Mouse (Mus musculus) lung, postnatal 0 days (tissue): Measurements from ENCODE around the gene Ergic1. TPM values are rescaled to one million over a fixed set of nuclear protein-coding genes. Genes with fewer than 3 reads are reported as not detected.

ENCODE experiments used
- ATAC-seq: fragments of 200-750 bp; cut with Nextera tagmentation; 2 replicates; pipeline ENCODE4 v1.8.0; 2017; ENCODE audit warnings: moderate library complexity
- DNase-seq: peaks from one replicate; pipeline ENCODE4 v3.0.0-alpha.2; 2016; ENCODE audit warnings: low spot score
- H3K27ac ChIP-seq: fragments of 300-500 bp; sonication (generic); 2 replicates; pipeline ENCODE4 v1.5.1; 2014; ENCODE audit warnings: antibody characterized with exemption, mild to moderate bottlenecking, low read length, mixed read lengths
- H3K27me3 ChIP-seq: fragments of 300-500 bp; sonication (generic); replicated peaks from 2 replicates; pipeline ENCODE4 v1.6.1; 2014; ENCODE audit warnings: low read length, mixed read lengths; ENCODE audit not compliant: insufficient read depth
- H3K36me3 ChIP-seq: fragments of 300-500 bp; sonication (generic); 2 replicates; pipeline ENCODE4 v1.6.1; 2014; ENCODE audit warnings: low read length, mixed read lengths; ENCODE audit not compliant: insufficient read depth
- H3K4me1 ChIP-seq: fragments of 300-500 bp; sonication (generic); 2 replicates; pipeline ENCODE4 v1.6.1; 2014; ENCODE audit warnings: antibody characterized with exemption, low read depth, low read length, mixed read lengths; ENCODE audit not compliant: insufficient read depth
- H3K4me2 ChIP-seq: fragments of 300-500 bp; sonication (generic); replicated peaks from 2 replicates; pipeline ENCODE4 v1.6.1; 2014; ENCODE audit warnings: low read depth, mild to moderate bottlenecking, low read length, moderate library complexity, mixed read lengths
- H3K4me3 ChIP-seq: fragments of 300-500 bp; sonication (generic); 2 replicates; pipeline ENCODE4 v1.5.1; 2014; ENCODE audit warnings: low read depth, low read length
- H3K9ac ChIP-seq: fragments of 300-500 bp; sonication (generic); replicated peaks from 2 replicates; pipeline ENCODE4 v1.6.1; 2014; ENCODE audit warnings: low read depth, mild to moderate bottlenecking
- H3K9me3 ChIP-seq: fragments of 300-500 bp; sonication (generic); 2 replicates; pipeline ENCODE4 v1.6.1; 2016; ENCODE audit warnings: low read length, mixed read lengths
- CTCF ChIP-seq: IDR thresholded peaks from 2 replicates; pipeline ENCODE4 v1.5.1; 2016; ENCODE audit warnings: antibody characterized with exemption, mild to moderate bottlenecking
- EP300 ChIP-seq: IDR thresholded peaks from 2 replicates; pipeline ENCODE4 v1.6.1; 2016; ENCODE audit warnings: antibody characterized with exemption, mild to moderate bottlenecking, control low read depth
- WGBS: fragments of 180-500 bp; shearing (Covaris S2); extraction: QIAGEN DNeasy Blood & Tissue Kit; methylation state at CpG from one replicate; pipeline ENCODE4 v1.1.7; 2014; 5-methylcytosine and 5-hydroxymethylcytosine counted together
- polyA plus RNA-seq: library from polyadenylated mRNA; unstranded; fragments of >200 nt; fragmentation: Nextera tagmentation; extraction: Ambion mirVana; gene quantifications from 2 replicates; pipeline ENCODE4 v1.2.1, GENCODE M21; 2015

The Ergic1 gene
- polyA plus RNA-seq, 1 experiment from 2014 or later, result 50.6 TPM

- Histone ChIP-seq H3K4me2 (no peak overlapping the region), H3K4me1 (peaks cover 26% of the 10 kb centered on the region), H3K27me3 (no peaks in the 10 kb centered on the region), H3K27ac (peak overlapping the region; percentile 43; the same call in 1 of the 2 replicates), H3K36me3 (0 out of 2 replicates have a peak, but pooled peaks cover 9% of the 10 kb centered on the region), H3K9me3 (no peaks in the 10 kb centered on the region), H3K4me3 (no peak overlapping the region), H3K9ac (no peak overlapping the region)
- ATAC-seq (no peak), DNase-seq (peak; percentile 13)
- 65% methylated on average over 9 of the region's 9 CpGs for WGBS
- TF ChIP-seq CTCF (no peak), EP300 (no peak)
These were observed 53.6 kb downstream of the Ergic1 start for GRCm38 (mm10) chr17:26614708-26615486.

DNA sequence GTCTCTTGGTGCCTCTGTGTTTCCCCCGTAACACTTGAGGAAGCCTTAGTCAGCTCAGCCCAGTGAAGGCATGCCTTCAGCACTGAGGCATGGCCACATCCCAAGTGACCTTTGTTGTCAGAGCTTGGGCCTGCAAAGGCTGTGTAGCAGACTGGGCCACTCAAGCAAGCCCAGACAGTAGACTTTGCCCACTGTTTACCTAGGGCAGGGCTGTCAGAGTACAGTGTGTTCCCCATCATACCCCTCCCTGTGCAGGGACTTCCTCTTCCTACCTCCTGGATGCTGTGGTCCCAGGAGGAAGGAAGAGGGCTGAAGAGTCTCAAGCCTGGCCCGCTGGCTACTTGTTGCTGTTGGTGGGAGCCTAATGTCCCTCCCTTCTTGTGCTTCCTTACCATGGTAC lies 55.4 kb downstream of the Ergic1 start:
- H3K27ac ChIP-seq, result peak overlapping the region; percentile 84
- H3K9ac ChIP-seq, result no peak overlapping the region
- H3K4me2 ChIP-seq, result no peak overlapping the region
- H3K9me3 ChIP-seq, result no peaks in the 10 kb centered on the region
- DNase-seq (peak; percentile 94), ATAC-seq (peak; percentile 90)
- 0 out of 2 replicates have a peak, but pooled peaks cover 9% of the 10 kb centered on the region for H3K36me3 ChIP-seq
- peaks cover 23% of the 10 kb centered on the region for H3K4me1 ChIP-seq
- H3K4me3 ChIP-seq, result no peak overlapping the region
- 38% methylated on average over 2 of the region's 2 CpGs for WGBS
- TF ChIP-seq CTCF (no peak), EP300 (peak; percentile 100)
- H3K27me3 ChIP-seq, result no peaks in the 10 kb centered on the region

- Histone ChIP-seq H3K4me2 (no peak overlapping the region), H3K4me1 (peaks cover 16% of the 10 kb centered on the region), H3K4me3 (no peak overlapping the region), H3K9me3 (no peaks in the 10 kb centered on the region), H3K36me3 (0 out of 2 replicates have a peak, but pooled peaks cover 9% of the 10 kb centered on the region), H3K9ac (no peak overlapping the region), H3K27ac (peak overlapping the region; percentile 84), H3K27me3 (no peaks in the 10 kb centered on the region)
- peak; percentile 91 for DNase-seq
- peak; percentile 98 for TF ChIP-seq EP300
- TF ChIP-seq CTCF, result no peak
- 62% methylated on average over 5 of the region's 5 CpGs for WGBS
- ATAC-seq, result peak; percentile 45
These were observed 57.2 kb downstream of the Ergic1 start for GRCm38 (mm10) chr17:26618498-26618897.

- WGBS, result 80% methylated on average over 6 of the region's 6 CpGs
- Histone ChIP-seq H3K9me3 (no peaks in the 10 kb centered on the region), H3K4me1 (peaks cover 15% of the 10 kb centered on the region), H3K36me3 (0 out of 2 replicates have a peak, but pooled peaks cover 4% of the 10 kb centered on the region), H3K27me3 (no peaks in the 10 kb centered on the region), H3K4me3 (no peak overlapping the region), H3K27ac (peak overlapping the region; percentile 20; the same call in 1 of the 2 replicates), H3K9ac (no peak overlapping the region), H3K4me2 (no peak overlapping the region)
- no peak for ATAC-seq
- TF ChIP-seq CTCF (no peak), EP300 (no peak)
- DNase-seq, result no peak
These were observed 58.3 kb downstream of the Ergic1 start for GRCm38 (mm10) chr17:26619577-26619976.

DNA sequence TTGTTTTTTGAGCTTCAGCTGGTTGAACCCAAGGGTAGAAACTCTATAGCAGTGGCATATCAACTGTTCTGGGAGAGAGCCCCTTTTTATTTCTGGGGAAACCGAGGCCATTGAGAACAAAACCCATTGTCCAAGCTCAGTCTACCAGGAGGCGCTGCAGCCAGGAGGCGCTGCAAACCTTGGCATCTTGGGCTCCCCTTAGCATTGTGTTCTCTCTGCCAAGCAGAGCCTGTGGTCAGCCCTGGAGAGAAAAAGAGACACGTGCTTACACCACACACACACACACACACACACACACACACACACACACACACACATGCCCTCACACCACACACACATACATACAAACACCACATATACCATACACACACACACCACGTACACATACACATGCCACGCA lies 59.0 kb downstream of the Ergic1 start:
- H3K4me1 ChIP-seq, result peaks cover 14% of the 10 kb centered on the region
- H3K27ac ChIP-seq, result peak overlapping the region; percentile 94
- WGBS, result 88% methylated on average over 6 of the region's 6 CpGs
- no peaks in the 10 kb centered on the region for H3K27me3 ChIP-seq
- H3K4me2 ChIP-seq, result no peak overlapping the region
- H3K9ac ChIP-seq, result no peak overlapping the region
- no peak overlapping the region for H3K4me3 ChIP-seq
- peaks cover 4% of the 10 kb centered on the region; the same call in 1 of the 2 replicates for H3K36me3 ChIP-seq
- TF ChIP-seq EP300 (no peak), CTCF (no peak)
- no peaks in the 10 kb centered on the region for H3K9me3 ChIP-seq
- ATAC-seq, result no peak
- no peak for DNase-seq

DNA sequence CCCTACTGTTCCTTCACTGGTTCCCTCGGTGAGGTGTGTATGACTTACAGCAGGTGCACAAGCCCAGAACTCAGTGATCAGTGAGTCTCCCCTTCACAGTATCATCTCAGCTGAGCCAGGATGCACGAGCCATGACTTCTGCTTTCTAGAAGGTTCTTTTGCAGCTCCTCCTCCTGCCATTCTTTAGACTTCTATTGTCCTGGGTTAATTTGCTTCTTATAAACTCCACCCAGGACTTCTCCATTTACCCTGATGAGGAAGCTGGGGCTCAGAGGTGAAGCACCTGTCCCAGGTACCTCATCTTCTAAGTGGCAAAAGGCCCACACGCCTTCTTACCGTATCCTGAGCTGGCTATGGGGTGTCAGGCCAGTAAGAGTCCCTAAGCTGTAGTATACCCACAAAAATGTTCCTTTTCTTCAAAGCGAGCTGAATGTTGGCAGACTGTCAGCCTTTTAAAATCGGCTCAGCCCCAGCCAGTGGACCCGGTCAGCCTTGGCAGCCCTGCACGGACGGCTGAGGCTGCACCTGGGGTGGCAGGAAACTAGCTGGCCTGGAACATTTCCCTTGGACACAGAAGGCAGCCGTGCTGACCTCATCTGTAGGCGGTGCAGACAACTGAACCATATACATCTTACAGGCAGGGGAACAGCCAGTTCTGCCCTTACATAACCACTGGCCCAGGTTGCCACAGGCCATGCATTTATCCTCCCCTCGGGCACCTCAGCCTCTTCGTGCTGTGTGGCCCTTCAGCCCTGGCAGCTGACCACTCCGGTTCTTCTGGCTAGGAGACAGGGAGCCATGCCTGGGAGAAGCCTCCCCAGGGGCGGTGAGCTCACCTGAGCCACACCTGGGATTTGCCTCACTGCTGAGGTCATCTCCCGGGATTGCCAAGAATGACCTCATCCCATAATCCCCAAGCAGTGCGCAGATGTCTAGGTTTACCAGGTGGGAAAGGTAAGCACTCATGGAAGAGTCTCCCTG lies 59.8 kb downstream of the Ergic1 start:
- no peaks in the 10 kb centered on the region for H3K27me3 ChIP-seq
- DNase-seq (peak; percentile 87), ATAC-seq (peak; percentile 72)
- H3K4me3 ChIP-seq, result no peak overlapping the region
- H3K9me3 ChIP-seq, result no peaks in the 10 kb centered on the region
- 45% methylated on average over 17 of the region's 17 CpGs for WGBS
- peaks cover 14% of the 10 kb centered on the region for H3K4me1 ChIP-seq
- H3K36me3 ChIP-seq, result peaks cover 4% of the 10 kb centered on the region; the same call in 1 of the 2 replicates
- no peak overlapping the region for H3K4me2 ChIP-seq
- TF ChIP-seq CTCF (no peak), EP300 (peak; percentile 94)
- peak overlapping the region; percentile 36; the same call in 1 of the 2 replicates for H3K9ac ChIP-seq
- H3K27ac ChIP-seq, result peak overlapping the region; percentile 94
